Mouse (Mus musculus): Measurements from ENCODE around the gene Anxa1.
A peak's percentile ranks its signal among the peaks of the same experiment; 100 is the strongest.

Anxa1 gene

DNA sequence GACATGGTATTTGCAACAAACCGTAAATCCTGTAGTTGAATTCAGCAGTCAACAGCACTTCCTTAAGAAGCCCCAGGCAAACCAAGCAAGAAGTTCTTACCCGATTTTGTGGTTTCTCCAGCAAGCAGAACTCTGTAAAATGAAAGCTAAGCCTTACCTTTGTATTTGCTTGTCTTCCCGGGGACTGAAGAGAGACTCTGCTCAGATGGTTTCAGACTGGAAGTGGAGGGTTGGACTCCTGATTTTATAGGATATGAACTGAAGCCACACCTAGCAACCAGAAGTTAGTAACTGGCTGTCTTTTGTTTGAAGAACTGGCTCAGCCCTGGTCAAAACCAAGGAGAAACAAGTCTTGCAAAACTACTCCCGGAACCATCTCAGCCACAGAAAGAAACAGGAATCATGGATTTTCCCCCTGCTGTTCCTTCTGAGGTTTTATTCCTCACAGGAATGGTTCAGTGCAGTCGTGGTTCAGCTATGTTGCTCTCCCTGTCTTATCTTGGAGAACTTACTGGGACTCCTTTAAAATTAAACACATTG, at the start of gene Anxa1:
TSS of gene Anxa1 (minus strand) at position 490 of the 540 bp plus-strand sequence.
- no peak for DNase-seq (ENCODE audit: low spot score)

DNA sequence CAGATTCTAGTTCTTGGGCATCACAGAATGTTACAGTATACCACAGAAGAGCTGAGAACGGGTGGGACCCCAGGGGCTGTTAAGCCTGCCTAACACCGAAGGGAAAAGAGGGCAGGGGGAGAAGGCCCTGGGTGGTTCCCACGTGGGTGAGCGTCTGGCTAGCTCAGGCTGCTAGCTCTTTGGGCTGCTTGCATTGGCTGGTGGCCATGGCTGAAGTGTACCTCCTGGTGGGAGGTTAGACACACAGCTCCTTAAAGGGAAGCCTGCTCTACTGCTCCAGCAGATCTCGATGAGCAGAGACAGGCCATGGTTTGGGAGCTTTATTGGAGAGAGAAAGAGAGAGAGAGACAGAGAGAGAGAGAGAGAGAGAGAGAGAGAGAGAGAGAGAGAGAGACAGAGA, 46.3 kb upstream of the Anxa1 start:
- no peak for DNase-seq (ENCODE audit: low spot score)

DNA sequence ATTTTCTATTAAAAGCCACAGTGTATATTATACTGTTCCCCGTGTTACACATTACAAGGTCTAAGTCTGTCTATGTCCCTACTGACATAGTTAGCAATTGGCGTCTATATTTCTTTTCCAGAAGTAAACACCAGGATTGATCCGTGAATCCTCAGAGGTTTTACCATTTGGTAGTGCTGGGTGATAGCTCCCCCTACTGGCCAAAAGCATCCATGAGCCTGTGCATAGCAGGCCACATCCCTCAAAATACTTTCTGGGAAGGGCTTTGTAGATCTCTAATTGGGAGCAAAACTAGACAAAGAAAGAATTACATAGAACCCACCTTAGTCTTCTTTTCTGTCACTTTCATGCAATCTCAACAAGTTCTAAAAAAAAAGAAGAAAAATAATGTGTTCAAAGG, 43.8 kb upstream of the Anxa1 start:
- DNase-seq (ENCODE audit: low spot score): peak; percentile 16

DNA sequence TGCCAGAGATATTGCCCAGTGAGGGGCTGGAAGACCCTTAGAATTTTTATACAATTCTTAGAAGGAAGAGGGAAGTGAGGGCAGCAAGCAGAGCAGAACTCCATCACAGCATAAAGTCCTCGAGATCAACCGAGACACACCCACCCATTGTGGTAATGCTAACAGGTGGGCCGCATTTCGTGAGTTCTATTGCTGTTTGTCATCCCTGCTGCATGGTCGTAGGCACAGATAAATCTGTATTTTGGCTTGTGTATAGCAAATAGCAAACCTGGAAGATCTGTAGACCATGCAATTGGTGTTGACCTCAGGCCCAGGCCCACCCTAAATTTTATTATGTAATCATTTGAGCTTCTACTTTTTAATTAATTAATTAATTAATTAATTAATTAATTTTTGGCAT, 43.2 kb upstream of the Anxa1 start:
- no peak for DNase-seq (ENCODE audit: low spot score)

DNA sequence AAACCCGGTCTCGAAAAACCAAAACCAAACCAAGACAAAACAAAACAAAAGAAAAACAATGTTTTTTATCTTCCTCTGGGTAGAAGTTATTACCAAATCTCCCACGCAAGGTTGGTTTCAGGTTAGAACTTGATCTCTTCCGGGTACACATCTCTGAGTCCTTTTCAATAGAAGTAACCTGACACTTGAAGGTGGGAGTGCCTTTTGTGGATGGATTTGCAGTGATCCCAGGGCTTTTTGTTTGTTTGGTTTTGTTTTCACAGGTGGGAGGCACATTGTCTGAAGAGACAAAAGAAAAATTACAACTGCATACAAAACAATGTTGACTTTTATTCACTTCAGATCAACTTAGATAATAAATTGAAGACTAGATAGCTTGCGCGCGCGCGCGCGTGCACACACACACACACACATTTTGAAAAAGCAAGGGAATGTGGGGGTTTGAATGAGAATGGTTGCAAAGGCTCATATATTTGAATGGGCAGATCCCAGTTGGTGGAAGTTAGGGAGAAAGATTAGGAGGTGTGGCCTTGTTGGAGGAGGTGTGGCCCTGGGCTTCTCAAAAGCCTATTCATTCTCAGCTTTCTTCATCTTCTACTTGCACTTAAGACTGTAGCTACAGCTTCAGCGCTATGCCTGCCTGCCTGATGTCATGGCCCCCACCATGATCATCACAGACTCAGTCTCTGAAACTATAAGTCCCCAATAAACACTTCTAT, 35.9 kb upstream of the Anxa1 start:
- no peak for DNase-seq (ENCODE audit: low spot score)

DNA sequence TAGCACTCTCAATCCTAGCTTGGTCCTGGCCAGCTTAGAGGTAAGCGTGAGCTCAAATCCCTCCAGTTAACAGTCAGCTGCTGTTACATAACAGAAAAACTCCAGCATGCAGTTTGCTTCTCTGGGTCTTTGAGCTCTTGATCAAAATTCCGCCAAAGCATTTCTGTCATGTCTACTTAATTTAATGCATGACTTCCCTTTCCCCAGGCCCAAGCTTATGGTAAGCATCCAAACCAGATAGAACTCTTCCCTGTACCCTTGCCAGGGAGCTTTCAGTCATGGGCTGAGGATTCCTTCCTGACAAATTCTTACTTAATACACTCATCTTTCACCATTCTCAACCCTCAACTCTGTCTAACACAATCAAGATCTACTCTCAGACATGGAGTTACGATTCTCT, 20.5 kb upstream of the Anxa1 start:
- DNase-seq (ENCODE audit: low spot score): no peak

DNA sequence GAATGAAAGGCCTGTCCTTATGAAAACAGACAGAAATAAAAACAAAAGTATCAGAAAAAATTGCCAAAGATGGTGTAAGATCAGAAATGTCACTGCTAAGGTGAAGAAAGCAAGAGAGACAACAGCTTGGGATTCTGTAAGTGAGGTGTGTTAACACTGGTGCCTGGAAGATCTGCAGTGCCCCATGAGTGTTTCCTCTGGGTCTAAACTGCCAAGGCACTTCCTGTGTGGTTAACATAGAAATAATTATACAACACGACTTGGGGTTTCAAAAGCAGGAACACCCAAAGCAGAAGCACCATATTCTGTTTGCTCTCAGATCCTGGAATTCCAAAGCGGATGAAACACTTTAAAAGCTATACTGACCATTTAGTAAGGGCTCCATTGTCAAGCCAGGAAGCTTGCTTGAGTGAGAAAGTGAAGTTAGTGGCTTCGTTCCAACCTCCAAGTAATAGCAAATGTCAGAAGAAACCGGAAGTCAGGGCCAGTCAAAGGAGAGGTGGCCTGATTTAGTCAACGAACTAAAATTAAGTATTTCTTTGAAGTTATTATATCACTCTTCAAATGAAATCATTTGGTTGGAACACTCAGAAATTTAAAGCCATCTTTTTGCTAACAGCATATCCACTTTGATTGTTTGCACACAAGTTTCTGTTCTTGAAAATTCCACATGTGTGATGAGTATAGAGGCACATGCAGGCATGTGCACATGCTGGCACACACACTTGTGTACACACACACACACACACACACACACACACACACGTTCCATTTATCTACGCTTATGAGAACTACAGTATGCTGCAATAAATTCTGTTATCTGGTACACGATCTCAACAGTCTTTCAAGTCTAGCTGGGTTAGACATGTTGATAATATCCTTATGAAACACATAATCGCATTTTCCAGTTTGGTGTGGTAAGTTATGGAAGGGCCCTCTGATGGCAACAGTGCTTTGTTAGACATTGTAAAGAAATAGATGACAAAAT, 19.1 kb upstream of the Anxa1 start:
- peak; percentile 10 for DNase-seq (ENCODE audit: low spot score)

DNA sequence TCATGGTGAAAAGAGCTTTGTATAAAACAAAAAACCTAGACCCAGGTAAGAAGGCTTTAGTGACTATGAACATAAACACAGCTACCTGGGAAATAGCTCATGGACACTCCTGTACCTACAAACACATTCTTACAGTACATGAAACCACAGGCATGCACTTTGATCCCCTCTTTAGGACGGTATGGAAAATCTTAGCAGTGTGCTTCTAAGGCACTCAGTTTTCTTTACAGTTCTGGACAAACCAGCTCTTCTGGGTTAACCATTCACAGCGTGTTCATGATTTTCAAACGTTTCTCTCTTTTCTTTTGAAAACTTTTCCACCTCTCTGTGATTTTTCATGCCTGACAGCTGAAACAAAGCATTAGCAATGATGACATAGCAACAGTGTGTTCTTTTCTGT, 15.7 kb upstream of the Anxa1 start:
- DNase-seq (ENCODE audit: low spot score): no peak

DNA sequence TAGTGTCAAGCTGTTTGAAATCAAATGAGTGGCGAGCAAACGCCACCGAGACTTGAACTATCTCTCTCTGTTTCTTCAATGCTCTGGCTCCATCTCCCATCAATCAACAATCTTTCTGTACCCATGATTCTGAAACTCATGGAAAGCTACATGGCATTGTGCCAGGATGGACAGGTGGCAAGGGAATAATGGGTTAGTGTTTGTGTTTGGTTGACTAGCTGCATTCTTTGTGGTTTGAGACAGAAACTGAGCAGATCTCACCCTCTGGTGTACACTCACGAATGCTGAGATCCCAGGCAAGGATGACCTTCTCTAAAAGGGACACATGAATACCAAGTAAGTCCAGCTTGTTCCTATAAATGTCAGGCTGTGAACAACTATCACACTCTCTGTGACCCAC, 14.3 kb upstream of the Anxa1 start:
- DNase-seq (ENCODE audit: low spot score): no peak

DNA sequence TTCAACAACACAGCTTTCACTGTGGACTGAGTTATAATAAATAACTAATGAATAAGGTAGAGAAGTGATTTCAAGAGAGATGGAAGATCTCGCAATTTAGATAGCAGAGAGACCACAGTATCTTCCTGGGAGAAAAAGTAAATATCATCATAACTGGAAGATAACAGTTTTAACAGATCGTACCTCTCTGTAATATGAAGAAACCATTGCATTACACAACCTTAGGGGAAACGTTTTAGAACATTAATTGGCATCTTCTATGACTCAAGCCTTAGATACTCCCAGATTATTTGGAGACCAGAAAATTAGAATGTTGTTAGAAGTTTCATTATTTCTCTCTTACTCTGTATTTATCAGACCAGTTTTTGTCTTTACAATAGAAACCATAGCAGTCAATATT, 13.0 kb upstream of the Anxa1 start:
- DNase-seq (ENCODE audit: low spot score): no peak

DNA sequence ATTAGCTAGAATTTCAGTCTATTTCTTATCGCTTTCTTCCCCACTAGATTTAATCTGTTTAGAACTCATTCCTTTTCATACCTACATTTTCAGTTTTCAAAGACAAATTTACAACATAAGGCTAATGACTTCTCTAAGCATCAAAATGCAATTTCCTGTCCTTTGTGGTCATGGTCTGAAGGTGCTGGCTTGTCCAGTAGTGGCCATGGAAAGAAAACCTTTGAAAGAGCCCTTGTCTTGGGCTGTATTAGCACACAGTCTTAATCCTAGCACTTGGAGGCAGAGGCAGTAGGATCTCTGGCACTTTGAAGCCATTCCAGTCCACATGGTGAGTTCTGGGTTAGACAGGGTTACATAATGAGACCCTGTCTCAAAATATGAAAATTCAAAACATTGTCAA, 12.5 kb upstream of the Anxa1 start:
- no peak for DNase-seq (ENCODE audit: low spot score)

DNA sequence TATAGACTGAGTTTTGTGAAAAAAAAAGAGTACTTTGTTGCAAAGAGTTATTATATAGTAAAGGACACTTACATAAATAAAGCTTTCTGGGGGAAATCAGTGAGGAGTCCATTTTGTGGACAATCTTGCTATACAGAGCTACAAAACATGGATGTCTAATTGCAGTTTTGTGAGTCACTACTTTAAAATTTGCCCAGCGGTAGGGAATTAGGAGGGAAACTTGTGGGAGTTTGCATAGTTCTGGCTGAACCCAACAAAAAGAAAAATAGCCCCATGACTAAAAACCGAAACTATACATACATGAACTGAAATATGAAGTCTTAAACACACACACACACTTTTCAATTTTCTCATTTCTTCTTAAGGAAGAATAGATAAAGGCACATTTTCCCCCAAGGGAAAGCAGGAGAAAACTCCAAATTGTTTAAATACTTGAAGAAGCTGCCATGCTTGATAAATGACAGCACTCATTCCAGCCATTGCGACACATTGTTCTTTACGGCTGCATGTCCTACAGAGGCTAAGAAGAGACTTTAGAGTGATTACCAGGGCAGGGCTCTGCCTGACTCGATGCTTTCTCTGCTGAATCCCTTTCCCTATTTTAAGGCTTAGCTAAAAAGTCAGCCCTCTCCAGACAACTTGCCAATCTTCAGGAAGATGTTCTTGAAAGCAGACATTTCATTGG, 11.9 kb upstream of the Anxa1 start:
- no peak for DNase-seq (ENCODE audit: low spot score)

DNA sequence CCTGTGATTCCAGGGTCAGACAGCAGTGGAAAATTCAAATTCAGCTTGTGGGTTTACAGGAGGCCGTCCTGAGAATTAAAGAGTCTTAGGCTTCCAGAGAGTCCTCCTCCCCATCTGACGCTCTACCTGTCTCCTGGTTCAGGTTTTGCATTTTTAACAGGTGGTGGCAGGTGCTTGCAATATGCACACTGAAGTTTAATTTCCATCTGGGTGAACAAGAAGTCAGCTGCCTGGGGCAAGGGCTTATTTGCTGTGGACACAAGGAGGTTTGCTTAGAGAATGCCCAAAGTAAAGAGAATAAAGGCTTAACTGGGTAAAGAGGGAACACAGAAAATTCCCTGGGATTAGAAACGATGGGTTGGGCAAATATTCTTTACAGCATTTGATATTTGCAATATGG, 11.2 kb upstream of the Anxa1 start:
- no peak for DNase-seq (ENCODE audit: low spot score)

DNA sequence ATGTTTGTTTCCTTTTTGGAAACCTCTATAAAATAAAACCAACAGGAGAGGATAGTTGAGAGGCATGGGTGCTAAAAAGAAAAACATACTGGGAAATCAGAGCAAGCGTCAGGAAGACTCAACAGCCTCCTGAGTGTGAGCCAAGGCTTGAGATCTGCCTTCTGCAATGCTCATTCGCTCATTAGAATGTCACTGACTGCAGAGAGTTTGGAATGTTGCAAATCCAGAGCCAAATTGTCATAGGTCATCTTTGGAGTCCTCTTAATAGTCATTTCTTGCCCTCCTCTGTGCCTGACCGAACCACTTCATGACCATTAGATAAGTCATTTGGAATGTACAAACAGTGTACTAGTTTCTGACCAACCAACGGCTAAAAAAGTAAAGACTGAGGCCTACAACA, 8.4 kb upstream of the Anxa1 start:
- DNase-seq (ENCODE audit: low spot score): no peak

DNA sequence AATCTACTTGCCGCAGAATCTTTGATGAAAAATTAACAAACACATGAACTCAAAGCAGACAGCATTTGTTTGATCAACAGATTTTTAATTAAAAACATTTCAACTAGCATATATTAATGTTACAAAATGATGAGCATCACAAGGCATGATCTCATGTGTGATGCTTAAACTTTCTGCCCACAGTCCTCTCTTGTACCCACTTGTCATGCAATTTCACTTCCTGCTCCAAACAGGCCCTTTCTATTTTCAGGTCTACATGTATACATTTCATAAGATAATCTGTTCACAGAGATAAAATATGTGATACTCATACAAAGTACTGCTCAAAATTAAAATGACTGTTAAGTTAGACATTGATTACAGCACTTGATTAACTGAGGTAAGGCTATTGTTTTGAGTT, 6.3 kb upstream of the Anxa1 start:
- DNase-seq (ENCODE audit: low spot score): no peak

DNA sequence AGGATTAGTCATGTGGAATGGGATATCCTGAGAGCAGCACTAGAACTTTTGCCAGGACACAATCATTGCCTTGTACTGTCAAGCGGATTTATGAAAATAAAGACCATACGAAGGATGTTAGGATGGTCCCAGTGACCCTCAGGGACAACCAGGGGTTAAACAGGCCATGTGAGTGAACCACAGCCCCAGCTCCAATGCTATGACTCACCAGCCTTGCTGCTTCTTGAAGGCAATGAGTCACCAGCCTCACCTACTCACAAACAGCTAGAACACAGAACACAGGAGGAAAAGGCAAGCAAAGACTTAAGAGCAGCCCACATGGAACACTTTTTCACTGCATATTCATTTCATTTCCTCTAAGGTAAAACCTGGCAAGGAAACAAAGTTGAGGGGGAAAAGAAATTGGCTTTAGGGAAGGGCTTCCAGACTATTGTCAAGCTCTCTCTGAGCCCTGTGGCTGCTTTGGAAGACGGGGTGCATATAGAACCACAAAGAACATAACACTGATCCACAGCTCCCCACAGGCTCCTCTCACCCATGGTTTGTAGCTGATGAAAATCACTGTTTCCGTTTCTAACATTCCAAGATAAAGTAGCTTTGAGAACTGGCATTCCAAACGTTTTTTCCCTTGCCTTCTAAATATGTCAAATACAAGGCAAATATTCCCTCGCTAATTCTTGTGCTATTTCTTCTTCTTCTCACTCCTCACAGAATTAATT, 3.0 kb upstream of the Anxa1 start:
- no peak for DNase-seq (ENCODE audit: low spot score)

DNA sequence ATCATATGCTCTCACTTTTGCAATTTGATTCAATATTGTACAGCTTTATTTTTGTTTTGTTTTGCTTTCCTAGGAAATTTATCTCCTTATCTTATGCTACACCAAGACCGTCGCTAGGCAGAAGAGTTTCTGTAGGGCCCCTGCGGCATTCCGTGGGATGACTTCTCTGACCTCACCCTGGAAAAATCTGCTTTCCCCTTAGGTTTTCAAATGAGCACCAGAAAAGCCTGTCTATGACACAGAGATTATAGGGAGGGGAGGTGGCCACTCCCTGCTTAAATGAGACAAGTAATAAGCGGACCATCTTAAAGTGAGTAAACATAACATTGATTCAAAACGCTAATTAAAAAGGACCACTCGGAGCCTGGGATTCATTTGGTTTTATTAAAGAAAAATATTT, 1.0 kb downstream of the Anxa1 start:
- DNase-seq (ENCODE audit: low spot score): no peak

DNA sequence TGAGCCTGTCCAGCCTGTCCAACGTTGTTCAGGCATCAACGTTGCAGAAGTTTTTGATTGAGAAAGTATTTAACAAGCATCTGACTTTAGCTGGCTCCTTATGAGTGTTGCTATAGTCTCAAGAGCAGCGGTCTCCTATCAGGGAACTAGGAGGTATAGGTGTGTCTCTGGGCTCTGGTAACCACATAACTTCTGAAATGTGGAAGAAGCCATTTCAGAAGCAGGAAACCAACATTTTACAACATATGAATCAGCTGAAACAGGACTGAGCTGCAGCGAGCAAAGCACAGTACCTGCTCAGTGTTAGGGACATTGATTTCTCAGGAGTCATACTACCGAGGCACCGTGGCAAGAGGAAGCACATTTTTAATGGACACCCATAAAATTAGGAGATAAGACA, 1.5 kb downstream of the Anxa1 start:
- no peak for DNase-seq (ENCODE audit: low spot score)

DNA sequence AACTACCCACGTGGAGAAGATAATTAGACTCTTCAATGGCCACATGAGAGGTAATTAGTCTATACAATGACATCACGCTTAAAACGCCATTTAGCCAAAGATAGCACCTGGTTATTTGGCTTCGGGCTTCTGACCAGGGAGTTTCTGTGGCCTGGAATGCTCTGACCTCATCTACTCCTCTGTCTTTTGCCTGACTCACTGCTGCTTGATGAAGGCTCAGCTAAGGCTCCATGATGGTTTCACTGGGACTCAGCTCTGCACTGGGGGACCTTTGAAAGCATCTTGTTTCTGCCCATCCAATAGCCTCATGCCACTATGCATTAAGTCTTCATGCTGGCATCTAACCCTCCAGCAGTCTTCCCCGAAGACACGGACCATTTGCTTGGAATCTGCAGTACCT, 2.5 kb downstream of the Anxa1 start:
- DNase-seq (ENCODE audit: low spot score): no peak

DNA sequence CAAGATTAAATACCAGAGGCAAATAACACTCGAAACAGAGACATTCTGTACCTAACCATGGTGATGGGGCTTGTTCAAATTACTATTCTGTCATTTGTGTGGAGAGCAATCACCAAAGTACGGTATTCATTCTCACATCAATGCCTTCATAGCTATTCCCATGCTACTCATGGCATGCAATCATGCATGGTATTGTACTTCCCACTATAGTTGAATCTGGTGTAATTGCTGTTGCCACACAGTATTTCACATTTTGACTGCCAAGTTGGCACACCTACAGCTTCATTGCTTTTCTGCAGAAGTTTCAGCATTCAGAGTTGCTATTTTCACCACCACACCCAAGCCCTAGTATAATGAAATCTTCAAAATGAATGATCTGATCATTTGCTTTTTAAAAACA, 4.4 kb downstream of the Anxa1 start:
- DNase-seq (ENCODE audit: low spot score): no peak

DNA sequence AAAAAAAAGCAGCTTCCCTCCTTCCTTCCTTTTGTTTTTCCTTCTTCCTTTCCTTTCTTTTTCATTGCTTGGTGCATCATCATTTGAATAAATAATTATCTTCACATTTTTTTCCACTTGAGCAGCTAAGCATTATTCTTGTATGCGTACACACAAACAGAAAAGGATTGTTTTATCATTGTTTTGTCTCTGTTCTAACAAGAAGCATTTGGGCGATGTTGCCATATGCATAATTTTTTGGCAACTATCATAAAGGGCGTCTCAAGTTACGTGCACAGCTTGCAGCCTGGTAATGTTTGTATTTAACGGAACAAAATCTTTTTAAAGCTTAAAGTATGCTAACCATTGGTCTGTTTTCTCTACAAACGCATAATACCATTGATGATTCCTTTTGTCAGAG, 5.1 kb downstream of the Anxa1 start:
- no peak for DNase-seq (ENCODE audit: low spot score)

DNA sequence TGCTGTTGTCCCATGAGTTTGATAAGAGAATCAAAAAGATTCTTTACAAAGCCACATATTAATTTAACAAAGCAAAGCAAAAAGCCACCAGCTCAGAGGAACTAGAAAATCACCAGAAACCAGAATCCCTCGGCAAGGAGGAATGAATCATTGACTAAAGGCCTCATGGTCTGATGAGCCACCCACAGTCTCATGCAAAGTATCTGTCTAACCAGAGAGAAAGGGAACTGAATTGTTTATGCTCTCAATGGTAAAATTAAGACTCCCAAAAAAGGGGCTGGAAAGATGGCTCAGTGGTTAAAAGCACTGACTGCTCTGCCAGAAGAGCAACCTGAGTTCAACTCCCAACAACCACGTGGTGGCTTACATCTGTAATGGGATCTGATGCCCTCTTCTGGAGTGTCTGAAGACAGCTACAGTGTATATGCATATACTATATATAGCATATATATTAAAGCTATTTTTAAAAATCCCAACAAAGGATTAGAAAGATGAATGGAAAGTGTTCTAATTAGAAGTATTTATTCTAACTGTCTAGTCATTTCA, 9.5 kb downstream of the Anxa1 start:
- no peak for DNase-seq (ENCODE audit: low spot score)
